Mouse (Mus musculus) liver, adult 2 months (tissue): ENCODE measurements around the gene Gpr4. TPM values are rescaled to one million over a fixed set of nuclear protein-coding genes. Genes with fewer than 3 reads are reported as not detected.

Experiments used
- DNase-seq: peaks from one replicate; pipeline ENCODE4 v3.0.0-alpha.2; 2011; ENCODE audit warnings: low read depth, low spot score; ENCODE audit errors: extremely low read depth
- H3K27ac ChIP-seq: fragments of 200-500 bp; replicated peaks from 2 replicates; pipeline ENCODE4 v1.5.1; 2012; ENCODE audit warnings: low read depth, mild to moderate bottlenecking, control low read depth, inconsistent platforms, low read length; ENCODE audit not compliant: insufficient read depth
- H3K27me3 ChIP-seq: fragments of 200-500 bp; 2 replicates; pipeline ENCODE4 v1.6.1; 2012; ENCODE audit warnings: mild to moderate bottlenecking, moderate library complexity, low read length, inconsistent platforms; ENCODE audit not compliant: control insufficient read depth, insufficient read depth
- H3K36me3 ChIP-seq: fragments of 200-500 bp; 2 replicates; pipeline ENCODE4 v1.6.1; 2012; ENCODE audit warnings: low read length, inconsistent platforms; ENCODE audit not compliant: control insufficient read depth, insufficient read depth
- H3K4me1 ChIP-seq: fragments of 200-500 bp; 2 replicates; pipeline ENCODE4 v1.6.1; 2011; ENCODE audit warnings: low read length; ENCODE audit not compliant: control insufficient read depth, insufficient read depth
- H3K4me3 ChIP-seq: fragments of 200-500 bp; 2 replicates; pipeline ENCODE4 v1.5.1; 2011; ENCODE audit warnings: low read depth, mild to moderate bottlenecking, control low read depth, low read length, moderate library complexity; ENCODE audit not compliant: insufficient read depth
- H3K79me2 ChIP-seq: fragments of 200-500 bp; 2 replicates; pipeline ENCODE4 v1.6.1; 2012; ENCODE audit warnings: inconsistent platforms, mild to moderate bottlenecking, low read length, moderate library complexity; ENCODE audit not compliant: control insufficient read depth, insufficient read depth
- H3K9ac ChIP-seq: fragments of 200-500 bp; 2 replicates; pipeline ENCODE4 v1.6.1; 2012; ENCODE audit warnings: low read depth, mild to moderate bottlenecking, control low read depth, inconsistent platforms, low read length
- CTCF ChIP-seq: fragments of 200-500 bp; IDR thresholded peaks from 2 replicates; pipeline ENCODE4 v1.5.1; 2011; ENCODE audit warnings: low read depth, low read length, control low read depth
- POLR2A ChIP-seq: fragments of 200-500 bp; IDR thresholded peaks from 2 replicates; pipeline ENCODE4 v1.6.1; 2011; ENCODE audit warnings: low read length, control low read depth; ENCODE audit not compliant: insufficient read depth; ENCODE audit errors: extremely low read depth
- WGBS: fragments of 180-500 bp; shearing (Covaris S2); methylation state at CpG from one replicate; pipeline ENCODE4 v1.1.7; 2018; 5-methylcytosine and 5-hydroxymethylcytosine counted together
- polyA plus RNA-seq: library from polyadenylated mRNA; depleted of rRNA; stranded (reverse); fragments of >200 nt; gene quantifications from 2 replicates; pipeline ENCODE4 v1.2.3, GENCODE M21; 2012
- total RNA-seq: library from RNA; depleted of rRNA; stranded (reverse); fragments of >200 nt; gene quantifications from 2 replicates; pipeline ENCODE4 v1.2.3, GENCODE M21; 2014

The Gpr4 gene
- total and polyA plus RNA-seq, 2 experiments: 0.09 to 2.7 TPM

DNA sequence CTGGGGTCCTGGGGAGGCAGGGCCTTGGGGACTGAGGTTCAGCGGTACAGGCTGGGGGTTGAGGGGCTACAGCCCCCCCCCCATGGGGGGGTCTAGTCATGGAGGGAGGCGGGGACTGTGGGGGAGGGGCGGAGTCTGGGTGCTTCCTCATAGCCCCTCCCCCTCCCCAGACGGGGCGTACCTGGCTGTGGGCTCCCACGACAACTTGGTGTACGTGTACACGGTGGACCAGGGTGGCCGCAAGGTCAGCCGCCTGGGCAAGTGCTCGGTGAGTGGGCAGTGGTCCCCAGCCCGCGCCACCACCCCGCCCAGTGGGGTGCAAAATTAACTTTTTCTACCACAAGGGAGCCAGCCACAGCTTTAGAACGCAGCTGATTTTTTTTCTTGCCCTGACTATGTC lies 10.7 kb upstream of the Gpr4 start:
- Histone ChIP-seq H3K27ac (no peak overlapping the region), H3K4me1 (no peaks in the 10 kb centered on the region), H3K36me3 (peaks cover 2% of the 10 kb centered on the region; the same call in 1 of the 2 replicates), H3K27me3 (no peaks in the 10 kb centered on the region), H3K9ac (no peak overlapping the region), H3K79me2 (no peaks in the 10 kb centered on the region), H3K4me3 (no peak overlapping the region)
- no peak for TF ChIP-seq POLR2A
- TF ChIP-seq CTCF: no peak
- DNase-seq: no peak
- 86% methylated on average over 15 of the region's 15 CpGs for WGBS

DNA sequence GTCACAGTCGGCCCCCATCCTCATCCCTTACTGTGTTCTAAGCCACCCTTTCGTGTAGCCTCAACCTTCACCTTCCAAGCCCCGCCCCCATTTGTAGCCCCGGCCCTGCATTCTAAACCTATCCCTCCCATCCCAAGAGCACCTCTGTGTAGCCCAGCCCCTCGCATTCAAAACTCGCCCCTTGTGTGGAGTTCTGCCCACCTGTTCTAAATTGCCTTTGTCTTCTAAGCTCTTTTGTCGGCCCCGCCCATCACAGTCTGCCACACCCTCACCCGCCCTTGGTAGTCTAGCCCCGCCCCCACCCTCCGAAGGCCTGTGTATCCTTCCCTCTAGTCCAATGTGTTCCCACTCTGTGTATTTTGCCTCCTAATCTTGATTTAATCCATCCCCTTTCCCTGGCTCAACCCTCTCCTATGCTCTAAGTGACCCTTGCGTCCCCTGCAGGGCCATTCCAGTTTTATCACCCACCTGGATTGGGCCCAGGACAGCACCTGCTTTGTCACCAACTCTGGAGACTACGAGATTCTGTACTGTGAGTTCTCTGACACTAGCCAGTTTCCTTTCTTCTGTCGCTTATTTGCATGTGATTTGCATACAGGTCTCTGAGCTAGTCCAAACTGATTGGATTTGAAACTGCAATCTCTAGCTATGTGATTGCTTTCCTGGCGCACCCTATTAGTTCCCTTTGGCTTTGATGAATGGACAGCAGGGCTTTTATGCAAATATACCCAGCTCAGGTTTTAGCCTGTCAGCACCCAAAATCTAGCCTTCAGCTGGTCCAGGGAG lies 10.1 kb upstream of the Gpr4 start:
- Histone ChIP-seq H3K4me3 (no peak overlapping the region), H3K27ac (no peak overlapping the region), H3K27me3 (no peaks in the 10 kb centered on the region), H3K4me1 (no peaks in the 10 kb centered on the region), H3K79me2 (no peaks in the 10 kb centered on the region), H3K9ac (no peak overlapping the region), H3K36me3 (peaks cover 2% of the 10 kb centered on the region; the same call in 1 of the 2 replicates)
- no peak for TF ChIP-seq POLR2A
- no peak for TF ChIP-seq CTCF
- WGBS: 84% methylated on average over 15 of the region's 15 CpGs
- no peak for DNase-seq

DNA sequence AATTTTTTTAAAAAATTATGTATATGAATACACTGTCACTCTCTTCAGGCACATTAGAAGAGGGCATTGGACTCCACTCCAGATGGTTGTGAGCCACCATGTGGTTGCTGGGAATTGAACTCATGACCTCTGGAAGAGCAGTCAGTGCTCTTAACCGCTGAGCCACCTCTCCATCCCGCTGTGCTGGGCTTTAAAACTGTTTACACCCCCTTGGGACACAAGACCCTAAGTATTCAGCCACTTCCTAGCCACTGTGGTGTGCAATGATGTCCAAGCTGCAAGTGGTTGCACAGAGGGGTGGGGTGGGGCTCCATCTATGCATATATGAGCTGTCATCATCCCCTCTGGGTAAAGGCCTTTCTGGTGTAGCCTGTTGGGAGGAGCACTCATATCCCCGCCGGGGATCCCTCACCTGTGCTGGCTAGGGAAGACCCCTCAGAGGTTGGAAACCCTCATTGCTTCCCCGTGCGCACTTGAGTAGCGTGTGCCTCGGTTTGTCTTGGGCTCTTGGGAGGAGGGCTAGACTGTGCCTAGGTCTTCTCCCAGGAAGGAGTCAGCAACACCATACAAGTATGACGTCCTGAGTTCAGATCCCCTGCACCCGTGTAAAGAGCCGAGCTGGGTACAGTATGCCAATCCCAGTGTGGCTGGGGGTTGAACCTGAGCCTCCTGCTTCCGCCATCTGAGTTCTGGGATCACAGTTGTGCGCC lies 4.0 kb upstream of the Gpr4 start:
- Histone ChIP-seq H3K36me3 (peaks cover 2% of the 10 kb centered on the region; the same call in 1 of the 2 replicates), H3K4me1 (no peaks in the 10 kb centered on the region; the same call in 1 of the 2 replicates), H3K27ac (no peak overlapping the region), H3K4me3 (no peak overlapping the region), H3K27me3 (no peaks in the 10 kb centered on the region), H3K79me2 (no peaks in the 10 kb centered on the region), H3K9ac (no peak overlapping the region)
- DNase-seq: no peak
- WGBS: 88% methylated on average over 13 of the region's 13 CpGs
- TF ChIP-seq CTCF (no peak), POLR2A (no peak)

DNA sequence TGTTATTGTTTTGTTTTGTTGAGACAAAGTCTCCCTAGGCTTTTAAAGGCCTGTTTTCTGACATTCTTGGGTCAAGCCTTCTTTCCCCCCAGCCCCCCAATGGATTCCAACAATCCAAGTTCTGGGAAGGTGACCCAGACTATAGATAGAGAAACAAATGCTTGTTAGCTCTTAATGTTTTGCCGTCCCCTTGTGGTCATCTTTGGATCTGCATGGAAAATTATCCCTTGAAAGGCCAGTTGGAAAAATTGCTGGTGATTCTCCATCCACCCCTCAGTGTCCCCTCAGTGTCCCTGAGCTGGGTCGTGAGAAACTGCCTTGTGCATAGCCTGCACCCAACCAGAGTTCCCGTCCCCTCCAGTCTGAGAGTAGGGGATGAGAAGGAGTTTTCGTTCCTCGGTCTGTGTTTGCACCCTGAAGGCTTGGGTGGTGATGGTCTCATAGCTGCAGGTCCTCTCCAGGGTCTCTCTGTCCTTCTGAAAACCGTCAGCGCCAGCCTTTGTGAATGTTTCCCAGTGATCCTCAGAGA lies 3.3 kb upstream of the Gpr4 start:
- H3K4me1 ChIP-seq: no peaks in the 10 kb centered on the region; the same call in 1 of the 2 replicates
- DNase-seq: peak; percentile 29
- WGBS: 50% methylated on average over 7 of the region's 7 CpGs
- H3K4me3 ChIP-seq: no peak overlapping the region
- no peak overlapping the region for H3K27ac ChIP-seq
- H3K9ac ChIP-seq: no peak overlapping the region
- no peaks in the 10 kb centered on the region for H3K27me3 ChIP-seq
- TF ChIP-seq POLR2A (no peak), CTCF (peak; percentile 54)
- peaks cover 2% of the 10 kb centered on the region; the same call in 1 of the 2 replicates for H3K36me3 ChIP-seq
- H3K79me2 ChIP-seq: no peaks in the 10 kb centered on the region

DNA sequence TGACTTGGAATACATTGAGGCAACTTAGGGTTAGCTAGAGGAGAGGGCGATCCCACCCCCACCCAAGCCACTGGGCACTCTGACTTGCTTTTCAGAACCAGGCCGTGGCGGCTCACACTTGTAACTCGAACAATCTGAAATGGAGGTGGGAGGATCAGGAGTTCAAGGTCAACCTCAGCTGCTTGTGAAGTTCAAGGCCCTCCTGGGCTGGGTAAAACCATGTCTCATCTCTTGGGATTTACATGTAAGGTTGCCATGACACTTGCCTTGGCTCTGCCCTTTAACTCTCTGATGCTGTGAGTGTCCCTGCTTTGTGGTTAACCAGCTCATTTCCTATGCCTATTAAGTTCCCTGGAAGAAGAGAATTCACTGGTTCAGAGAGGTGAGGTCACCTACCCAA lies 2.8 kb upstream of the Gpr4 start:
- DNase-seq: no peak
- no peak for TF ChIP-seq POLR2A
- no peak for TF ChIP-seq CTCF
- 66% methylated on average over 4 of the region's 4 CpGs for WGBS
- H3K27ac ChIP-seq: no peak overlapping the region
- H3K27me3 ChIP-seq: no peaks in the 10 kb centered on the region
- no peaks in the 10 kb centered on the region; the same call in 1 of the 2 replicates for H3K36me3 ChIP-seq
- no peaks in the 10 kb centered on the region; the same call in 1 of the 2 replicates for H3K4me1 ChIP-seq
- no peak overlapping the region for H3K9ac ChIP-seq
- H3K79me2 ChIP-seq: no peaks in the 10 kb centered on the region
- no peak overlapping the region for H3K4me3 ChIP-seq

DNA sequence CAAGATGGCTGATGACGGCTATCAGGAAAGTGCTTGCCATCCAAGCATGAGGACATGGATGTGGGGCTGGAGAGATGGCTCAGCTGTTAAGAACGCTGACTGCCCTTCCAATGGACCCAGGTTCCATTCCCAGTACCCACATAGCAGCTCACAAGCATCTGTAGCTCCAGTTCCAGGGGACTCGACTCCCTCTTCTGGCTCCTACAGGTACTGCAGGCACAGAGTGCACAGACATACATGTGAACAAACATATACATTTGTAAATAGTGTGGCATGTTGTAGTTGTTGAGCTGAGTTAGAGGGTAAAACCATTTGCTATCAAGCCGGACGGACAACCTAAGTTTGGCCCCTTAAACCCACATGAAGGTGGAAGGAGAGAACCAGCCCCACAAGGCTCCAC lies 2.3 kb upstream of the Gpr4 start:
- DNase-seq: no peak
- Histone ChIP-seq H3K4me1 (no peaks in the 10 kb centered on the region; the same call in 1 of the 2 replicates), H3K27ac (no peak overlapping the region), H3K4me3 (no peak overlapping the region), H3K79me2 (no peaks in the 10 kb centered on the region), H3K36me3 (no peaks in the 10 kb centered on the region), H3K9ac (no peak overlapping the region), H3K27me3 (no peaks in the 10 kb centered on the region)
- WGBS: 91% methylated on average over 5 of the region's 5 CpGs
- TF ChIP-seq CTCF (peak; percentile 33; the same call in 1 of the 2 replicates), POLR2A (no peak)
